9 mouse cellular contexts compared by ENCODE assay signal in the genomic region with DNA sequence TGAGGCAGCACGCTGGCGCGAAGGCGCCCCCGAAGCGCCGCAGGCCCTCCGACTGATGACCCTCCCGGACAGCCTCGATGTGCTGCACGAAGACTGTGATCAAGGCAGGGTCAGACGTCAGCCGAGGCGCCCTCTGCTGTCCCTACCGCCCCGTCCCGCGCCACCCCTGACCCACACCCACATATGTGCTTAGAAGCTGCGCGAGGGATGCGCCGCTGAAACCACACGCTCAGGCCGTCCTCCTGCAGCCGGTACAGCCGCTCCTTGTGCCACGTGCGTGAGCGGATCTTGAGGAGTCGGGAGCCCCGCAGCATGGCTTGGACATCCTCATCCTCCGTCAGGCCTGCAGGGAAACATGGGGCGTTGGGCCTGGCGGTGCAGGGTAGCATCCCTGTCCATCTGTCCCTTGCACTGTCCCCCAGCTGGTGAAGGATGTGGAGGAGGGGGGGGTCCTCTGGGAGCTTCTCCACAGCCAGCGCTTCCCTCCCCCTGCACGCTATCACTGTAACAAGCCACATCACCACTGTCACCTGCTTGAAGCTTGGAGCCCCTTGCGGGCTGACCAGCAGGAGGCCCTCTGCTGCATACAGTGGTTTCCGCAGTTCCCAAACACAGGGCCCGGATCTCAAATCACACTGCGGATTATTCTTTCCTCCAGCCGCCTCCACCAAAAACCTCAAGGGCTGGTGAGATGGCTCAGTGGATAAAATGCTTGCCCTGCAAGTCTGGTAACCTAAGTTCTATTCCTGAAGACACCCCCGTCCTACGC. TPM values are rescaled to one million over a fixed set of nuclear protein-coding genes. Genes with fewer than 3 reads are reported as not detected.
A peak's percentile ranks its signal among the peaks of the same experiment; 100 is the strongest.
DNase-seq lines count a peak whose midpoint lies in the region; ATAC-seq lines count a peak whose summit lies in the region.
"Had no signal": no experiment of that assay in that cellular context is flagged by ENCODE, and none has a peak within 500 bp of the region (broad histone marks: within the 10 kb centered on the region; RNA-seq: fewer than 3 reads in every experiment).

No protein-coding gene starts in this region.

- in situ Hi-C loops in ES-E14 (cut with MboI; ENCODE audit: low sequenced_read_pairs in 2 of 2, unreplicated experiment in 2 of 2): no loop called here

- H3K9ac ChIP-seq in heart, embryonic 14.5 days (ENCODE audit: low read length): peak overlapping the region; percentile 67
- H3K9ac ChIP-seq in ES-E14 (ENCODE audit: insufficient read depth, low read depth, low read length, poor library complexity, severe bottlenecking): peak overlapping the region; percentile 55
- H3K9ac ChIP-seq in forebrain, embryonic 11.5 days (ENCODE audit: low read length): peak overlapping the region; percentile 23
- peak overlapping the region; percentile 22 for H3K9ac ChIP-seq in liver, embryonic 12.5 days
- no peak overlapping the region for H3K9ac ChIP-seq in stomach, embryonic 14.5 days (replicated peaks; ENCODE audit: low read depth, low read length)

- peaks cover 23% of the 10 kb centered on the region for H3K36me3 ChIP-seq in heart, embryonic 14.5 days (ENCODE audit: control insufficient read depth, insufficient read depth, low read length)
- peaks cover 6% of the 10 kb centered on the region; the same call in 1 of the 2 replicates for H3K36me3 ChIP-seq in ES-E14 (ENCODE audit: control insufficient read depth, insufficient read depth, low read length, poor library complexity, severe bottlenecking)
- H3K36me3 ChIP-seq in forebrain, embryonic 11.5 days (ENCODE audit: control insufficient read depth, insufficient read depth, low read length): no peaks in the 10 kb centered on the region
- no peaks in the 10 kb centered on the region for H3K36me3 ChIP-seq in liver, embryonic 12.5 days
- no peaks in the 10 kb centered on the region for H3K36me3 ChIP-seq in stomach, embryonic 14.5 days (ENCODE audit: control insufficient read depth, insufficient read depth, low read length)

- 0 out of 2 replicates have a peak, but pooled peaks cover 6% of the 10 kb centered on the region for H3K27me3 ChIP-seq in heart, embryonic 14.5 days (ENCODE audit: control insufficient read depth, insufficient read depth, low read length)
- peaks cover 19% of the 10 kb centered on the region for H3K27me3 ChIP-seq in forebrain, embryonic 11.5 days (ENCODE audit: control insufficient read depth, insufficient read depth, low read length)
- H3K27me3 ChIP-seq in liver, embryonic 12.5 days (replicated peaks): peaks cover 63% of the 10 kb centered on the region
- H3K27me3 ChIP-seq in stomach, embryonic 14.5 days (ENCODE audit: control insufficient read depth, insufficient read depth, low read length): peaks cover 15% of the 10 kb centered on the region
- H3K27me3 ChIP-seq: Patski had no signal

- peak; percentile 58 for ATAC-seq in heart, embryonic 14.5 days (ENCODE audit: insufficient number of reproducible peaks, insufficient read depth, low FRiP score, low read depth)
- no peak for ATAC-seq in forebrain, embryonic 11.5 days (replicated peaks; ENCODE audit: low FRiP score)
- ATAC-seq in liver, embryonic 12.5 days: peak; percentile 42
- peak; percentile 42; the same call in 1 of the 2 replicates for ATAC-seq in stomach, embryonic 14.5 days (ENCODE audit: insufficient number of reproducible peaks, insufficient read depth, low FRiP score, low read depth)
- ATAC-seq: Patski had no signal

- intact Hi-C loops in heart, postnatal 10 days (cut with DNase I): no loop called here

- peaks cover 6 to 12% of the 10 kb centered on the region in 2 experiments; a peak in 3 of 4 replicates for H3K4me1 ChIP-seq in heart, embryonic 14.5 days (ENCODE audit: control insufficient read depth in 2 of 2, insufficient read depth in 2 of 2, low read length in 2 of 2)
- H3K4me1 ChIP-seq in ES-E14 (ENCODE audit: control insufficient read depth in 2 of 2, insufficient read depth in 2 of 2, low read length in 2 of 2, poor library complexity in 1 of 2): peaks cover 0 to 11% of the 10 kb centered on the region in 2 experiments; a peak in 1 of 4 replicates
- peaks cover 7% of the 10 kb centered on the region; the same call in 1 of the 2 replicates for H3K4me1 ChIP-seq in forebrain, embryonic 11.5 days (replicated peaks; ENCODE audit: control insufficient read depth, insufficient read depth, low read length)
- peaks cover 8% of the 10 kb centered on the region for H3K4me1 ChIP-seq in liver, embryonic 12.5 days
- 0 out of 2 replicates have a peak, but pooled peaks cover 9% of the 10 kb centered on the region for H3K4me1 ChIP-seq in stomach, embryonic 14.5 days (ENCODE audit: control insufficient read depth, insufficient read depth, low read length)

- no peaks in the 10 kb centered on the region for H3K9me3 ChIP-seq in heart, embryonic 14.5 days (ENCODE audit: control insufficient read depth, low read length)
- no peaks in the 10 kb centered on the region for H3K9me3 ChIP-seq in ES-E14 (ENCODE audit: control insufficient read depth, insufficient read depth, low read depth, low read length)
- H3K9me3 ChIP-seq in forebrain, embryonic 11.5 days (ENCODE audit: control insufficient read depth, low read length): no peaks in the 10 kb centered on the region
- no peaks in the 10 kb centered on the region for H3K9me3 ChIP-seq in liver, embryonic 12.5 days (replicated peaks)
- H3K9me3 ChIP-seq in stomach, embryonic 14.5 days (ENCODE audit: control insufficient read depth, low read depth, low read length): no peaks in the 10 kb centered on the region

- DNase-seq in heart, postnatal 10 days: no peak
- DNase-seq in ES-E14 (ENCODE audit: low read depth, low spot score): no peak
- peak; percentile 64 for DNase-seq in forebrain, embryonic 11.5 days (ENCODE audit: low spot score)
- no peak for DNase-seq in urinary bladder, postnatal 14 days (ENCODE audit: low spot score)
- DNase-seq in layer of hippocampus, adult 18-20 months (ENCODE audit: low spot score in 2 of 2): no peak

- WGBS in heart, embryonic 14.5 days: 4% methylated on average over 43 of the region's 43 CpGs
- WGBS in forebrain, embryonic 11.5 days: 2% methylated on average over 43 of the region's 43 CpGs
- WGBS in liver, embryonic 12.5 days (ENCODE audit: insufficient replicate concordance): 3% methylated on average over 43 of the region's 43 CpGs
- WGBS in stomach, embryonic 14.5 days: 3% methylated on average over 42 of the region's 43 CpGs

- H3K4me3 ChIP-seq in heart, embryonic 14.5 days (ENCODE audit: control insufficient read depth in 1 of 2, insufficient read depth in 1 of 2, low read depth in 1 of 2, low read length in 2 of 2): peak overlapping the region; percentile 33 to 39
- peak overlapping the region; percentile 47 to 61; a peak in 3 of 4 replicates for H3K4me3 ChIP-seq in ES-E14 (ENCODE audit: insufficient read depth in 1 of 2, low read depth in 1 of 2, low read length in 2 of 2, poor library complexity in 1 of 2, severe bottlenecking in 1 of 2)
- peak overlapping the region; percentile 14 for H3K4me3 ChIP-seq in forebrain, embryonic 11.5 days (ENCODE audit: low read depth, low read length)
- peak overlapping the region; percentile 32 for H3K4me3 ChIP-seq in liver, embryonic 12.5 days
- H3K4me3 ChIP-seq in stomach, embryonic 14.5 days (ENCODE audit: low read depth, low read length): peak overlapping the region; percentile 12; the same call in 1 of the 2 replicates

- H3K27ac ChIP-seq in heart, embryonic 14.5 days (replicated peaks in 1 of 2; ENCODE audit: control insufficient read depth in 1 of 2, insufficient read depth in 1 of 2, low read depth in 2 of 2, low read length in 2 of 2): no peak overlapping the region
- no peak overlapping the region for H3K27ac ChIP-seq in ES-E14 (ENCODE audit: insufficient read depth, low read depth, low read length, poor library complexity, severe bottlenecking)
- H3K27ac ChIP-seq in forebrain, embryonic 11.5 days (ENCODE audit: low read depth, low read length): no peak overlapping the region
- no peak overlapping the region for H3K27ac ChIP-seq in liver, embryonic 12.5 days
- no peak overlapping the region for H3K27ac ChIP-seq in stomach, embryonic 14.5 days (ENCODE audit: low read length)

- H3K4me2 ChIP-seq in heart, embryonic 14.5 days (ENCODE audit: low read length): peak overlapping the region; percentile 64
- H3K4me2 ChIP-seq in forebrain, embryonic 11.5 days (ENCODE audit: low read depth, low read length, severe bottlenecking): peak overlapping the region; percentile 49
- peak overlapping the region; percentile 60 for H3K4me2 ChIP-seq in liver, embryonic 12.5 days
- peak overlapping the region; percentile 39 for H3K4me2 ChIP-seq in stomach, embryonic 14.5 days (replicated peaks; ENCODE audit: low read depth, low read length)

RNA-seq across cellular contexts. Expression of a gene that starts 21.0 kb away (rescaled TPM):
- polyA plus RNA-seq in heart, embryonic 14.5 days (2014; fragmentation: Nextera tagmentation; extraction: Ambion mirVana): 6.9 and 7.4 TPM in 2 replicates
- total RNA-seq in heart, postnatal 10 days (2021): 10 to 100 TPM; 26.7 to 27.7 TPM
- 8.0 and 13.2 TPM in 2 replicates for total RNA-seq in ES-E14 (2012; rRNA removed)
- 0.69 and 0.86 TPM in 2 replicates for polyA plus RNA-seq in forebrain, embryonic 11.5 days (2014; fragmentation: Nextera tagmentation; extraction: Ambion mirVana)
- polyA plus RNA-seq in liver, embryonic 12.5 days (2016; fragmentation: Nextera tagmentation; extraction: Ambion mirVana): 0.74 and 0.79 TPM in 2 replicates
- polyA plus RNA-seq in stomach, embryonic 14.5 days (2014; fragmentation: Nextera tagmentation; extraction: Ambion mirVana): 2.5 TPM in 2 replicates
- total RNA-seq in layer of hippocampus, adult 18-20 months (2021): 10 to 100 TPM; 11.0 TPM

RNA-seq across cellular contexts. Expression of a gene that starts 21.0 kb away (rescaled TPM):
- 13.3 TPM in 2 replicates for polyA plus RNA-seq in heart, embryonic 14.5 days (2014; fragmentation: Nextera tagmentation; extraction: Ambion mirVana)
- total RNA-seq in heart, postnatal 10 days (2021): 10 to 100 TPM; 35.5 to 37.4 TPM
- total RNA-seq in ES-E14 (2012; rRNA removed): 14.0 and 19.7 TPM in 2 replicates
- polyA plus RNA-seq in forebrain, embryonic 11.5 days (2014; fragmentation: Nextera tagmentation; extraction: Ambion mirVana): 7.8 and 8.1 TPM in 2 replicates
- polyA plus RNA-seq in liver, embryonic 12.5 days (2016; fragmentation: Nextera tagmentation; extraction: Ambion mirVana): 40.6 and 46.1 TPM in 2 replicates
- polyA plus RNA-seq in stomach, embryonic 14.5 days (2014; fragmentation: Nextera tagmentation; extraction: Ambion mirVana): 17.7 and 20.4 TPM in 2 replicates
- 10 to 100 TPM; 75.1 to 90.2 TPM for total RNA-seq in layer of hippocampus, adult 18-20 months (2021)

RNA-seq across cellular contexts. Expression of a gene that starts 35.5 kb away (rescaled TPM):
- polyA plus RNA-seq in heart, embryonic 14.5 days (2014; fragmentation: Nextera tagmentation; extraction: Ambion mirVana): 3.4 and 3.7 TPM in 2 replicates
- total RNA-seq in heart, postnatal 10 days (2021): 10 to 100 TPM; 20.4 to 22.6 TPM
- total RNA-seq in ES-E14 (2012; rRNA removed): 20.0 and 29.1 TPM in 2 replicates
- polyA plus RNA-seq in forebrain, embryonic 11.5 days (2014; fragmentation: Nextera tagmentation; extraction: Ambion mirVana): 3.9 and 4.6 TPM in 2 replicates
- polyA plus RNA-seq in liver, embryonic 12.5 days (2016; fragmentation: Nextera tagmentation; extraction: Ambion mirVana): 2.4 and 3.0 TPM in 2 replicates
- polyA plus RNA-seq in stomach, embryonic 14.5 days (2014; fragmentation: Nextera tagmentation; extraction: Ambion mirVana): 7.6 and 7.7 TPM in 2 replicates
- 10 to 100 TPM; 53.7 to 57.3 TPM for total RNA-seq in layer of hippocampus, adult 18-20 months (2021)

RNA-seq across cellular contexts. Expression of a gene that starts 51.7 kb away (rescaled TPM):
- 4.1 and 4.6 TPM in 2 replicates for polyA plus RNA-seq in heart, embryonic 14.5 days (2014; fragmentation: Nextera tagmentation; extraction: Ambion mirVana)
- total RNA-seq in heart, postnatal 10 days (2021): 1 to 10 TPM; 3.1 to 3.9 TPM
- 8.5 and 9.7 TPM in 2 replicates for total RNA-seq in ES-E14 (2012; rRNA removed)
- 8.7 and 9.2 TPM in 2 replicates for polyA plus RNA-seq in forebrain, embryonic 11.5 days (2014; fragmentation: Nextera tagmentation; extraction: Ambion mirVana)
- 9.5 and 10.0 TPM in 2 replicates for polyA plus RNA-seq in liver, embryonic 12.5 days (2016; fragmentation: Nextera tagmentation; extraction: Ambion mirVana)
- 7.3 and 9.1 TPM in 2 replicates for polyA plus RNA-seq in stomach, embryonic 14.5 days (2014; fragmentation: Nextera tagmentation; extraction: Ambion mirVana)
- 10 to 100 TPM; 11.2 to 12.5 TPM for total RNA-seq in layer of hippocampus, adult 18-20 months (2021)

RNA-seq across cellular contexts. Expression of a gene that starts 52.4 kb away (rescaled TPM):
- polyA plus RNA-seq in heart, embryonic 14.5 days (2014; fragmentation: Nextera tagmentation; extraction: Ambion mirVana): 93.8 and 99.4 TPM in 2 replicates
- total RNA-seq in heart, postnatal 10 days (2021): 10 to 100 TPM; 62.5 to 70.5 TPM
- 32.1 and 43.7 TPM in 2 replicates for total RNA-seq in ES-E14 (2012; rRNA removed)
- 276 and 295 TPM in 2 replicates for polyA plus RNA-seq in forebrain, embryonic 11.5 days (2014; fragmentation: Nextera tagmentation; extraction: Ambion mirVana)
- 41.0 and 41.7 TPM in 2 replicates for polyA plus RNA-seq in liver, embryonic 12.5 days (2016; fragmentation: Nextera tagmentation; extraction: Ambion mirVana)
- polyA plus RNA-seq in stomach, embryonic 14.5 days (2014; fragmentation: Nextera tagmentation; extraction: Ambion mirVana): 185 and 198 TPM in 2 replicates
- total RNA-seq in layer of hippocampus, adult 18-20 months (2021): 10 to 100 TPM; 68.9 to 69.0 TPM
